Mouse (Mus musculus): Measurements from ENCODE around the gene Creb3l2.
"Not testable (repeated sequence)": the region's sequence is repeated elsewhere in the genome, so short reads cannot be mapped to it uniquely, and the experiment has no call there.

GRCm38 (mm10) chr6:37377387-37377786 is 64.6 kb downstream of the Creb3l2 start:
- not testable (repeated sequence) for TF ChIP-seq EP300, CTCF (IDR thresholded peaks at IDR 0.05; ENCODE audit: low read depth)

Measured in heart, postnatal 0 days (tissue).